Mouse (Mus musculus) megakaryocyte, embryonic 14.5 days (primary cell): ENCODE results near the gene Ms4a6c.

ENCODE experiments used
- FLI1 ChIP-seq: IDR thresholded peaks from 2 replicates; pipeline ENCODE4 v1.6.1; 2012; ENCODE audit warnings: low read length, inconsistent platforms, mixed read lengths
- GATA1 ChIP-seq: IDR thresholded peaks from 3 replicates; pipeline ENCODE4 v1.6.1; 2012; ENCODE audit warnings: mixed read lengths, low read length, inconsistent platforms, borderline replicate concordance

DNA sequence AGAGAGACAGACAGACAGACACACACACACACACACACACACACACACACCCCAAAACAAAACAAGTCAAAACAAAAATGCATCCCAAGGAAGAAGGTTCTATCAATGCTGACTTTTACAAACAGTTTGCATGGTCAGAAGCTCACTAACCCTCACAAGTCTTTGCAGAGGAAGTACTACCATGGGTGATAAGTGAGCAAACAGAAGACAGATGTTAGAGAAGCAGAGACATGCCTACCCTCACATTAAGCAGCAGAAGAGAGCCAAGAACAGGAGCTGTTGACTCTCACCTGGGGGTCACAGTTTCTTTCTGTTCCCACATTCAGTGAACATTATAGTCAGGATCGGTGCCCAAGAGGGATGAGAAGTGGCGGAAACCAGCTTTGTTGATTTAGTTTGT, 10.5 kb downstream of the Ms4a6c start:
- no peak for TF ChIP-seq GATA1
- TF ChIP-seq FLI1: no peak
